Mouse (Mus musculus): Measurements from ENCODE around the gene Gm20662. TPM values are rescaled to one million over a fixed set of nuclear protein-coding genes. Genes with fewer than 3 reads are reported as not detected.

Gene Gm20662
- polyA plus RNA-seq, 1 experiment from 2014 or later = 0.48 TPM

- Histone ChIP-seq H3K4me1 (ENCODE audit: control insufficient read depth, low read depth, low read length) (peaks cover 42% of the 10 kb centered on the region), H3K4me2 (ENCODE audit: low read depth, low read length) (peak overlapping the region; percentile 97), H3K4me3 (ENCODE audit: low read depth, low read length) (peak overlapping the region; percentile 77), H3K27me3 (ENCODE audit: control insufficient read depth, insufficient read depth, low read depth, low read length) (no peaks in the 10 kb centered on the region), H3K27ac (ENCODE audit: low read length) (peak overlapping the region; percentile 89), H3K9me3 (replicated peaks; ENCODE audit: control insufficient read depth, low read length) (no peaks in the 10 kb centered on the region), H3K36me3 (ENCODE audit: control insufficient read depth, insufficient read depth) (peaks cover 49% of the 10 kb centered on the region), H3K9ac (ENCODE audit: low read depth, low read length) (peak overlapping the region; percentile 64)
- WGBS (ENCODE audit: insufficient replicate concordance) = 31% methylated on average over 17 of the region's 17 CpGs
- no peak for ATAC-seq (ENCODE audit: low read depth)
These were observed 51.7 kb downstream of the Gm20662 start for GRCm38 (mm10) chr9:108047601-108048565.

GRCm38 (mm10) chr9:108048566-108048955, 52.4 kb downstream of the Gm20662 start:
- Histone ChIP-seq H3K4me2 (ENCODE audit: low read depth, low read length) (peak overlapping the region; percentile 97), H3K36me3 (ENCODE audit: control insufficient read depth, insufficient read depth) (peaks cover 45% of the 10 kb centered on the region), H3K9ac (ENCODE audit: low read depth, low read length) (peak overlapping the region; percentile 64), H3K4me1 (ENCODE audit: control insufficient read depth, low read depth, low read length) (peaks cover 48% of the 10 kb centered on the region), H3K27ac (ENCODE audit: low read length) (peak overlapping the region; percentile 89), H3K27me3 (ENCODE audit: control insufficient read depth, insufficient read depth, low read depth, low read length) (no peaks in the 10 kb centered on the region), H3K4me3 (ENCODE audit: low read depth, low read length) (peak overlapping the region; percentile 77), H3K9me3 (replicated peaks; ENCODE audit: control insufficient read depth, low read length) (no peaks in the 10 kb centered on the region)
- peak; percentile 2 for ATAC-seq (ENCODE audit: low read depth)
- 2% methylated on average over 19 of the region's 19 CpGs for WGBS (ENCODE audit: insufficient replicate concordance)

GRCm38 (mm10) chr9:108049016-108049455, 52.9 kb downstream of the Gm20662 start, which contains the start of gene Gmppb:
Gene Gmppb (plus strand): TSS chr9:108049242.
- peaks cover 49% of the 10 kb centered on the region for H3K36me3 ChIP-seq (ENCODE audit: control insufficient read depth, insufficient read depth)
- peak; percentile 94 for ATAC-seq (ENCODE audit: low read depth)
- WGBS (ENCODE audit: insufficient replicate concordance) = under 1% methylated on average over 39 of the region's 39 CpGs
- H3K27ac ChIP-seq (ENCODE audit: low read length) = peak within 1 kb of the TSS; percentile 89
- peak within 1 kb of the TSS; percentile 68 for H3K9ac ChIP-seq (ENCODE audit: low read depth, low read length)
- peak within 1 kb of the TSS; percentile 77 for H3K4me3 ChIP-seq (ENCODE audit: low read depth, low read length)
- no peaks in the 10 kb centered on the region for H3K9me3 ChIP-seq (replicated peaks; ENCODE audit: control insufficient read depth, low read length)
- H3K4me1 ChIP-seq (ENCODE audit: control insufficient read depth, low read depth, low read length) = peaks cover 49% of the 10 kb centered on the region
- no peaks in the 10 kb centered on the region for H3K27me3 ChIP-seq (ENCODE audit: control insufficient read depth, insufficient read depth, low read depth, low read length)
- H3K4me2 ChIP-seq (ENCODE audit: low read depth, low read length) = peak within 1 kb of the TSS; percentile 97

GRCm38 (mm10) chr9:108049561-108050251, 53.6 kb downstream of the Gm20662 start:
- H3K36me3 ChIP-seq (ENCODE audit: control insufficient read depth, insufficient read depth) = peaks cover 53% of the 10 kb centered on the region
- H3K9me3 ChIP-seq (replicated peaks; ENCODE audit: control insufficient read depth, low read length) = no peaks in the 10 kb centered on the region
- no peaks in the 10 kb centered on the region for H3K27me3 ChIP-seq (ENCODE audit: control insufficient read depth, insufficient read depth, low read depth, low read length)
- H3K4me3 ChIP-seq (ENCODE audit: low read depth, low read length) = peak overlapping the region; percentile 77
- peak overlapping the region; percentile 97 for H3K4me2 ChIP-seq (ENCODE audit: low read depth, low read length)
- H3K4me1 ChIP-seq (ENCODE audit: control insufficient read depth, low read depth, low read length) = peaks cover 49% of the 10 kb centered on the region
- no peak for ATAC-seq (ENCODE audit: low read depth)
- peak overlapping the region; percentile 57 for H3K27ac ChIP-seq (ENCODE audit: low read length)
- WGBS (ENCODE audit: insufficient replicate concordance) = 33% methylated on average over 15 of the region's 15 CpGs
- H3K9ac ChIP-seq (ENCODE audit: low read depth, low read length) = peak overlapping the region; percentile 68

- Histone ChIP-seq H3K27ac (ENCODE audit: low read length) (no peak overlapping the region), H3K36me3 (ENCODE audit: control insufficient read depth, insufficient read depth) (peaks cover 53% of the 10 kb centered on the region), H3K4me1 (ENCODE audit: control insufficient read depth, low read depth, low read length) (peaks cover 47% of the 10 kb centered on the region), H3K9ac (ENCODE audit: low read depth, low read length) (no peak overlapping the region), H3K27me3 (ENCODE audit: control insufficient read depth, insufficient read depth, low read depth, low read length) (no peaks in the 10 kb centered on the region), H3K4me2 (ENCODE audit: low read depth, low read length) (no peak overlapping the region), H3K4me3 (ENCODE audit: low read depth, low read length) (no peak overlapping the region), H3K9me3 (replicated peaks; ENCODE audit: control insufficient read depth, low read length) (no peaks in the 10 kb centered on the region)
- no peak for ATAC-seq (ENCODE audit: low read depth)
- 90% methylated on average over 15 of the region's 15 CpGs for WGBS (ENCODE audit: insufficient replicate concordance)
These were observed 55.2 kb downstream of the Gm20662 start for GRCm38 (mm10) chr9:108051184-108051930.

GRCm38 (mm10) chr9:108051931-108052220, 55.7 kb downstream of the Gm20662 start:
- ATAC-seq (ENCODE audit: low read depth) = no peak
- Histone ChIP-seq H3K27me3 (ENCODE audit: control insufficient read depth, insufficient read depth, low read depth, low read length) (no peaks in the 10 kb centered on the region), H3K4me3 (ENCODE audit: low read depth, low read length) (no peak overlapping the region), H3K4me1 (ENCODE audit: control insufficient read depth, low read depth, low read length) (peaks cover 42% of the 10 kb centered on the region), H3K9me3 (replicated peaks; ENCODE audit: control insufficient read depth, low read length) (no peaks in the 10 kb centered on the region), H3K27ac (ENCODE audit: low read length) (no peak overlapping the region), H3K4me2 (ENCODE audit: low read depth, low read length) (no peak overlapping the region), H3K36me3 (ENCODE audit: control insufficient read depth, insufficient read depth) (peaks cover 53% of the 10 kb centered on the region), H3K9ac (ENCODE audit: low read depth, low read length) (no peak overlapping the region)
- WGBS (ENCODE audit: insufficient replicate concordance) = 72% methylated on average over 4 of the region's 4 CpGs

GRCm38 (mm10) chr9:108052411-108052810, 56.3 kb downstream of the Gm20662 start:
- no peak for ATAC-seq (ENCODE audit: low read depth)
- Histone ChIP-seq H3K4me3 (ENCODE audit: low read depth, low read length) (no peak overlapping the region), H3K27me3 (ENCODE audit: control insufficient read depth, insufficient read depth, low read depth, low read length) (no peaks in the 10 kb centered on the region), H3K4me1 (ENCODE audit: control insufficient read depth, low read depth, low read length) (peaks cover 36% of the 10 kb centered on the region), H3K9me3 (replicated peaks; ENCODE audit: control insufficient read depth, low read length) (no peaks in the 10 kb centered on the region), H3K9ac (ENCODE audit: low read depth, low read length) (no peak overlapping the region), H3K4me2 (ENCODE audit: low read depth, low read length) (no peak overlapping the region), H3K36me3 (ENCODE audit: control insufficient read depth, insufficient read depth) (peaks cover 55% of the 10 kb centered on the region), H3K27ac (ENCODE audit: low read length) (0 out of 2 replicates have a peak overlapping the region, but pooled peaks have one; percentile 31)
- WGBS (ENCODE audit: insufficient replicate concordance) = 69% methylated on average over 7 of the region's 7 CpGs

GRCm38 (mm10) chr9:108052885-108053664, 56.9 kb downstream of the Gm20662 start, which contains the start of gene Amigo3:
Gene Amigo3 (plus strand): TSS chr9:108053159.
- Histone ChIP-seq H3K4me3 (ENCODE audit: low read depth, low read length) (no peak within 1 kb of the TSS), H3K9ac (ENCODE audit: low read depth, low read length) (no peak within 1 kb of the TSS), H3K27ac (ENCODE audit: low read length) (peak within 1 kb of the TSS; percentile 33; the same call in 1 of the 2 replicates), H3K4me1 (ENCODE audit: control insufficient read depth, low read depth, low read length) (peaks cover 30% of the 10 kb centered on the region), H3K36me3 (ENCODE audit: control insufficient read depth, insufficient read depth) (peaks cover 61% of the 10 kb centered on the region), H3K9me3 (replicated peaks; ENCODE audit: control insufficient read depth, low read length) (no peaks in the 10 kb centered on the region), H3K4me2 (ENCODE audit: low read depth, low read length) (peak within 1 kb of the TSS; percentile 44), H3K27me3 (ENCODE audit: control insufficient read depth, insufficient read depth, low read depth, low read length) (no peaks in the 10 kb centered on the region)
- ATAC-seq (ENCODE audit: low read depth) = peak; percentile 28
- 50% methylated on average over 20 of the region's 20 CpGs for WGBS (ENCODE audit: insufficient replicate concordance)
